Mouse (Mus musculus): ENCODE measurements around the gene Tm6sf2. TPM values are rescaled to one million over a fixed set of nuclear protein-coding genes. Genes with fewer than 3 reads are reported as not detected.

Gene Tm6sf2
- total and polyA plus RNA-seq, 3 experiments, result 1.0 to 1.2 TPM; not detected in 1

DNA sequence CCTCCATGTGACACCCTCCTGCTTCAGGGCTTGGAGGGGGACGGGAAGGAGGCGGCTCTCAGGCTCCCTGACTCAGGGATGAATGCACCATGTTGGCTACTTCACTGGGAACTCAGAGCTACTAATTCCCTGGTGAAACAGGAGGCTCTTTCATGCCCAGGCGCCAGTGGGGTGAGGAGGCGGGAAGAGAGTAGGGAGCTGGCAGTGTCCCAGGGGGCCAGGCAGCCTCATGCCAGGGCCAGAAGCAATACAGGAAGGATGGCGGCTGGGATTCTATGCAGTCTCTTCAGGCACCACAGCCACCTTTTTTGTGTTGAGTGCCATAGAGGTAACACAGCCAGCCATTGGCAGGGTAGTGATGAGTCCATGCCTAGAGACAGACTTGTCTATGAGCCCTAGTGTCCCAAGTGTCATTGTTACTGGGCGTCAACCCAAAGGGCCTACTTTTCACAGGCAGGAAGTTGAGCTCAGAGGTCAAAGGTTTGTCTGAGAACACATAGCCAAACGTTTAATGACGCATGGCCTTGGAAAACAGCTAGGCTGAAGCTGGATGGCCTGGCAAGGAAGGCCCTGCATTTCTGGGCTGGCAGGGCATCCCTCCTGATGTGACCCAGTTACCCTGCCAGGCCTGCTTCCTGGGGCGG is 56.7 kb downstream of the Tm6sf2 start:
- H3K79me2 ChIP-seq (ENCODE audit: control insufficient read depth, insufficient read depth, low read length, poor library complexity), result peaks cover 11% of the 10 kb centered on the region
- H3K9ac ChIP-seq (ENCODE audit: control insufficient read depth, low read depth, low read length, poor library complexity, severe bottlenecking), result no peak overlapping the region

More for the DNA sequence above, 56.7 kb downstream of the Tm6sf2 start:
- TF ChIP-seq TCF12 (IDR thresholded peaks at IDR 0.05; ENCODE audit: low read depth, low read length), result no peak
- TF ChIP-seq NRF1 (IDR thresholded peaks at IDR 0.05; ENCODE audit: insufficient read depth, low read depth, low read length, poor library complexity, severe bottlenecking), result no peak
- no peak for TF ChIP-seq BHLHE40 (IDR thresholded peaks at IDR 0.05; ENCODE audit: borderline replicate concordance, low read depth, low read length)
- no peak for TF ChIP-seq MAFK (IDR thresholded peaks at IDR 0.05; ENCODE audit: borderline replicate concordance, low read depth, low read length)
- no peak for TF ChIP-seq EP300 (IDR thresholded peaks at IDR 0.05; ENCODE audit: low read depth in 1 of 2, low read length in 2 of 2)
- no peak for TF ChIP-seq MAX (IDR thresholded peaks at IDR 0.05; ENCODE audit: low read length)
- no peak for TF ChIP-seq MXI1 (IDR thresholded peaks at IDR 0.05; ENCODE audit: low read depth, low read length)
- TF ChIP-seq MYB (IDR thresholded peaks at IDR 0.05; ENCODE audit: low read depth, low read length), result no peak
- TF ChIP-seq CHD1 (IDR thresholded peaks at IDR 0.05; ENCODE audit: low read depth, low read length), result no peak
- TF ChIP-seq ZMIZ1 (IDR thresholded peaks at IDR 0.05; ENCODE audit: low read depth, low read length), result no peak
- TF ChIP-seq E2F4 (IDR thresholded peaks at IDR 0.05; ENCODE audit: borderline replicate concordance, low read depth, low read length), result no peak
- TF ChIP-seq ZNF384 (IDR thresholded peaks at IDR 0.05; ENCODE audit: low read depth, low read length), result no peak
- TF ChIP-seq POLR2AphosphoS5 (IDR thresholded peaks at IDR 0.05; ENCODE audit: borderline replicate concordance, low read depth, low read length), result no peak
- TF ChIP-seq KAT2A (conservative IDR thresholded peaks at IDR 0.05; ENCODE audit: low read depth, low read length), result no peak
- no peak for TF ChIP-seq JUND (IDR thresholded peaks at IDR 0.05; ENCODE audit: low read depth, low read length)
- TF ChIP-seq MYC (IDR thresholded peaks at IDR 0.05; ENCODE audit: low read depth, low read length), result no peak
- TF ChIP-seq TAL1 (IDR thresholded peaks at IDR 0.05; ENCODE audit: low read length), result no peak
- TF ChIP-seq GATA1 (IDR thresholded peaks at IDR 0.05; ENCODE audit: low read depth, low read length), result no peak
- no peak for TF ChIP-seq NELFE (IDR thresholded peaks at IDR 0.05; ENCODE audit: low read depth, low read length)
- Histone ChIP-seq H3K27me3 (ENCODE audit: control insufficient read depth in 1 of 2, insufficient read depth in 2 of 2, low read length in 2 of 2) (peaks cover 0 to 4% of the 10 kb centered on the region in 2 experiments; a peak in 1 of 4 replicates), H3K27ac (ENCODE audit: control insufficient read depth, low read depth, low read length) (no peak overlapping the region), H3K9me3 (replicated peaks; ENCODE audit: insufficient read depth, low read length) (no peaks in the 10 kb centered on the region), H3K36me3 (ENCODE audit: control insufficient read depth in 1 of 2, insufficient read depth in 2 of 2, low read length in 2 of 2) (peaks cover 0 to 2% of the 10 kb centered on the region in 2 experiments; a peak in 2 of 4 replicates), H3K4me1 (ENCODE audit: control insufficient read depth in 1 of 2, insufficient read depth in 2 of 2, low read length in 2 of 2) (peaks cover 0 to 8% of the 10 kb centered on the region in 2 experiments; a peak in 2 of 4 replicates), H3K4me3 (ENCODE audit: control insufficient read depth in 1 of 2, insufficient read depth in 1 of 2, low read depth in 2 of 2, low read length in 2 of 2) (no peak overlapping the region)
- DNase-seq (ENCODE audit: low read depth, low spot score), result no peak

Other genes starting within 250 kb of the Tm6sf2 start
- 7.2 and 9.3 TPM in 2 replicates for gene Pbx4, start 240.4 kb upstream of the Tm6sf2 start, total RNA-seq (2012; rRNA removed)
- gene Pbx4, start 240.4 kb upstream of the Tm6sf2 start, polyA plus RNA-seq (2012; ENCODE audit: insufficient read depth in 1 of 2, insufficient read length in 2 of 2, low read depth in 1 of 2, low replicate concordance in 2 of 2, missing spikeins in 1 of 2), result 10 to 100 TPM in 1 of 2 experiments, not detected in 1; 15.6 TPM
- gene Cilp2, start 185.2 kb upstream of the Tm6sf2 start, total RNA-seq (2012; rRNA removed), result 0.04 TPM in 1 of 2 replicates, not detected in the other
- gene Cilp2, start 185.2 kb upstream of the Tm6sf2 start, polyA plus RNA-seq (2012; ENCODE audit: insufficient read depth in 1 of 2, insufficient read length in 2 of 2, low read depth in 1 of 2, low replicate concordance in 2 of 2, missing spikeins in 1 of 2), result under 1 TPM in 1 of 2 experiments, not detected in 1; 0.03 TPM
- gene Tssk6, start 170.7 kb upstream of the Tm6sf2 start, total RNA-seq (2012; rRNA removed), result 2.1 and 3.4 TPM in 2 replicates
- gene Tssk6, start 170.7 kb upstream of the Tm6sf2 start, polyA plus RNA-seq (2012; ENCODE audit: insufficient read depth in 1 of 2, insufficient read length in 2 of 2, low read depth in 1 of 2, low replicate concordance in 2 of 2, missing spikeins in 1 of 2), result 1 to 10 TPM in 1 of 2 experiments, not detected in 1; 3.8 TPM
- 114 and 122 TPM in 2 replicates for gene Ndufa13, start 170.4 kb upstream of the Tm6sf2 start, total RNA-seq (2012; rRNA removed)
- gene Ndufa13, start 170.4 kb upstream of the Tm6sf2 start, polyA plus RNA-seq (2012; ENCODE audit: insufficient read depth in 1 of 2, insufficient read length in 2 of 2, low read depth in 1 of 2, low replicate concordance in 2 of 2, missing spikeins in 1 of 2), result 10 to 100 TPM in 1 of 2 experiments, not detected in 1; 97.7 TPM
- gene Yjefn3, start 170.2 kb upstream of the Tm6sf2 start, total RNA-seq (2012; rRNA removed), result 1.2 and 8.2 TPM in 2 replicates
- gene Yjefn3, start 170.2 kb upstream of the Tm6sf2 start, polyA plus RNA-seq (2012; ENCODE audit: insufficient read depth in 1 of 2, insufficient read length in 2 of 2, low read depth in 1 of 2, low replicate concordance in 2 of 2, missing spikeins in 1 of 2), result 1 to 10 TPM in 1 of 2 experiments, not detected in 1; 5.3 TPM
- 101 and 111 TPM in 2 replicates for gene Gatad2a, start 76.5 kb upstream of the Tm6sf2 start, total RNA-seq (2012; rRNA removed)
- 100 to 1,000 TPM in 1 of 2 experiments, 10 to 100 TPM in 1; 38.0 to 129 TPM for gene Gatad2a, start 76.5 kb upstream of the Tm6sf2 start, polyA plus RNA-seq (2012; ENCODE audit: insufficient read depth in 1 of 2, insufficient read length in 2 of 2, low read depth in 1 of 2, low replicate concordance in 2 of 2, missing spikeins in 1 of 2)
- 39.0 and 39.2 TPM in 2 replicates for gene Mau2, start 30.2 kb upstream of the Tm6sf2 start, total RNA-seq (2012; rRNA removed)
- 10 to 100 TPM in 1 of 2 experiments, not detected in 1; 43.4 TPM for gene Mau2, start 30.2 kb upstream of the Tm6sf2 start, polyA plus RNA-seq (2012; ENCODE audit: insufficient read depth in 1 of 2, insufficient read length in 2 of 2, low read depth in 1 of 2, low replicate concordance in 2 of 2, missing spikeins in 1 of 2)
- 27.1 and 29.9 TPM in 2 replicates for gene Sugp1, start 30.1 kb upstream of the Tm6sf2 start, total RNA-seq (2012; rRNA removed)
- 10 to 100 TPM in 1 of 2 experiments, not detected in 1; 45.5 TPM for gene Sugp1, start 30.1 kb upstream of the Tm6sf2 start, polyA plus RNA-seq (2012; ENCODE audit: insufficient read depth in 1 of 2, insufficient read length in 2 of 2, low read depth in 1 of 2, low replicate concordance in 2 of 2, missing spikeins in 1 of 2)
- not detected in 2 replicates for gene Hapln4, start 10.5 kb downstream of the Tm6sf2 start, total RNA-seq (2012; rRNA removed)
- under 1 TPM in 1 of 2 experiments, not detected in 1; 0.03 TPM for gene Hapln4, start 10.5 kb downstream of the Tm6sf2 start, polyA plus RNA-seq (2012; ENCODE audit: insufficient read depth in 1 of 2, insufficient read length in 2 of 2, low read depth in 1 of 2, low replicate concordance in 2 of 2, missing spikeins in 1 of 2)
- gene Ncan, start 47.9 kb downstream of the Tm6sf2 start, total RNA-seq (2012; rRNA removed), result not detected in 2 replicates
- gene Ncan, start 47.9 kb downstream of the Tm6sf2 start, polyA plus RNA-seq (2012; ENCODE audit: insufficient read depth in 1 of 2, insufficient read length in 2 of 2, low read depth in 1 of 2, low replicate concordance in 2 of 2, missing spikeins in 1 of 2), result not detected
- gene Nr2c2ap, start 58.4 kb downstream of the Tm6sf2 start, total RNA-seq (2012; rRNA removed), result 20.8 and 24.6 TPM in 2 replicates
- gene Nr2c2ap, start 58.4 kb downstream of the Tm6sf2 start, polyA plus RNA-seq (2012; ENCODE audit: insufficient read depth in 1 of 2, insufficient read length in 2 of 2, low read depth in 1 of 2, low replicate concordance in 2 of 2, missing spikeins in 1 of 2), result 10 to 100 TPM in 1 of 2 experiments, not detected in 1; 55.7 TPM
- 5.0 and 5.5 TPM in 2 replicates for gene Rfxank, start 66.2 kb downstream of the Tm6sf2 start, total RNA-seq (2012; rRNA removed)
- gene Rfxank, start 66.2 kb downstream of the Tm6sf2 start, polyA plus RNA-seq (2012; ENCODE audit: insufficient read depth in 1 of 2, insufficient read length in 2 of 2, low read depth in 1 of 2, low replicate concordance in 2 of 2, missing spikeins in 1 of 2), result 1 to 10 TPM in 1 of 2 experiments, not detected in 1; 7.2 TPM
- 49.5 and 62.8 TPM in 2 replicates for gene Borcs8, start 66.6 kb downstream of the Tm6sf2 start, total RNA-seq (2012; rRNA removed)
- 10 to 100 TPM in 1 of 2 experiments, not detected in 1; 73.0 TPM for gene Borcs8, start 66.6 kb downstream of the Tm6sf2 start, polyA plus RNA-seq (2012; ENCODE audit: insufficient read depth in 1 of 2, insufficient read length in 2 of 2, low read depth in 1 of 2, low replicate concordance in 2 of 2, missing spikeins in 1 of 2)
- 2.0 and 2.5 TPM in 2 replicates for gene Mef2b, start 66.8 kb downstream of the Tm6sf2 start, total RNA-seq (2012; rRNA removed)
- gene Mef2b, start 66.8 kb downstream of the Tm6sf2 start, polyA plus RNA-seq (2012; ENCODE audit: insufficient read depth in 1 of 2, insufficient read length in 2 of 2, low read depth in 1 of 2, low replicate concordance in 2 of 2, missing spikeins in 1 of 2), result 1 to 10 TPM in 1 of 2 experiments, not detected in 1; 6.5 TPM
- gene Tmem161a, start 99.4 kb downstream of the Tm6sf2 start, total RNA-seq (2012; rRNA removed), result 45.1 and 50.7 TPM in 2 replicates
- gene Tmem161a, start 99.4 kb downstream of the Tm6sf2 start, polyA plus RNA-seq (2012; ENCODE audit: insufficient read depth in 1 of 2, insufficient read length in 2 of 2, low read depth in 1 of 2, low replicate concordance in 2 of 2, missing spikeins in 1 of 2), result 10 to 100 TPM in 1 of 2 experiments, not detected in 1; 51.4 TPM
- 4.4 and 5.2 TPM in 2 replicates for gene Slc25a42, start 139.4 kb downstream of the Tm6sf2 start, total RNA-seq (2012; rRNA removed)
- gene Slc25a42, start 139.4 kb downstream of the Tm6sf2 start, polyA plus RNA-seq (2012; ENCODE audit: insufficient read depth in 1 of 2, insufficient read length in 2 of 2, low read depth in 1 of 2, low replicate concordance in 2 of 2, missing spikeins in 1 of 2), result 10 to 100 TPM in 1 of 2 experiments, not detected in 1; 12.1 TPM
- gene Sugp2, start 161.3 kb downstream of the Tm6sf2 start, total RNA-seq (2012; rRNA removed), result 23.9 and 25.3 TPM in 2 replicates
- 10 to 100 TPM in 1 of 2 experiments, not detected in 1; 27.4 TPM for gene Sugp2, start 161.3 kb downstream of the Tm6sf2 start, polyA plus RNA-seq (2012; ENCODE audit: insufficient read depth in 1 of 2, insufficient read length in 2 of 2, low read depth in 1 of 2, low replicate concordance in 2 of 2, missing spikeins in 1 of 2)
- gene Armc6, start 161.5 kb downstream of the Tm6sf2 start, total RNA-seq (2012; rRNA removed), result 50.2 and 63.9 TPM in 2 replicates
- gene Armc6, start 161.5 kb downstream of the Tm6sf2 start, polyA plus RNA-seq (2012; ENCODE audit: insufficient read depth in 1 of 2, insufficient read length in 2 of 2, low read depth in 1 of 2, low replicate concordance in 2 of 2, missing spikeins in 1 of 2), result 10 to 100 TPM in 1 of 2 experiments, not detected in 1; 39.5 TPM
- 8.2 and 12.2 TPM in 2 replicates for gene Homer3, start 209.9 kb downstream of the Tm6sf2 start, total RNA-seq (2012; rRNA removed)
- gene Homer3, start 209.9 kb downstream of the Tm6sf2 start, polyA plus RNA-seq (2012; ENCODE audit: insufficient read depth in 1 of 2, insufficient read length in 2 of 2, low read depth in 1 of 2, low replicate concordance in 2 of 2, missing spikeins in 1 of 2), result 10 to 100 TPM in 1 of 2 experiments, not detected in 1; 22.8 TPM
- gene Ddx49, start 229.6 kb downstream of the Tm6sf2 start, total RNA-seq (2012; rRNA removed), result 94.1 and 102 TPM in 2 replicates
- 100 to 1,000 TPM in 1 of 2 experiments, not detected in 1; 116 TPM for gene Ddx49, start 229.6 kb downstream of the Tm6sf2 start, polyA plus RNA-seq (2012; ENCODE audit: insufficient read depth in 1 of 2, insufficient read length in 2 of 2, low read depth in 1 of 2, low replicate concordance in 2 of 2, missing spikeins in 1 of 2)
- gene Cope, start 229.6 kb downstream of the Tm6sf2 start, total RNA-seq (2012; rRNA removed), result 132 and 134 TPM in 2 replicates
- 100 to 1,000 TPM in 1 of 2 experiments, not detected in 1; 232 TPM for gene Cope, start 229.6 kb downstream of the Tm6sf2 start, polyA plus RNA-seq (2012; ENCODE audit: insufficient read depth in 1 of 2, insufficient read length in 2 of 2, low read depth in 1 of 2, low replicate concordance in 2 of 2, missing spikeins in 1 of 2)
- gene Cers1, start 242.9 kb downstream of the Tm6sf2 start, total RNA-seq (2012; rRNA removed), result 3.4 and 5.0 TPM in 2 replicates
- gene Cers1, start 242.9 kb downstream of the Tm6sf2 start, polyA plus RNA-seq (2012; ENCODE audit: insufficient read depth in 1 of 2, insufficient read length in 2 of 2, low read depth in 1 of 2, low replicate concordance in 2 of 2, missing spikeins in 1 of 2), result 1 to 10 TPM in 1 of 2 experiments, not detected in 1; 7.7 TPM